Mouse (Mus musculus) liver, embryonic 14.5 days (tissue): ENCODE data around the gene Zscan26. TPM values are rescaled to one million over a fixed set of nuclear protein-coding genes. Genes with fewer than 3 reads are reported as not detected.

Source experiments
- ATAC-seq: fragments of 200-750 bp; cut with Nextera tagmentation; 2 replicates; pipeline ENCODE4 v1.8.0; 2017; ENCODE audit warnings: moderate number of reproducible peaks, mild to moderate bottlenecking, moderate library complexity; ENCODE audit not compliant: insufficient read depth
- DNase-seq, 3 experiments: peaks; one replicate each; pipeline ENCODE4 v3.0.0-alpha.2; 2012 to 2013; ENCODE audit warnings: low read depth in 3 of 3, low spot score in 3 of 3
- H3K27ac ChIP-seq: fragments of 300-500 bp; sonication (generic); 2 replicates; pipeline ENCODE4 v1.5.1; 2014; ENCODE audit warnings: moderate library complexity, mild to moderate bottlenecking, control low read depth, inconsistent platforms
- H3K27me3 ChIP-seq: fragments of 300-500 bp; sonication (generic); 2 replicates; pipeline ENCODE4 v1.6.1; 2014; ENCODE audit warnings: mild to moderate bottlenecking, low read length, moderate library complexity; ENCODE audit not compliant: control insufficient read depth, insufficient read depth
- H3K36me3 ChIP-seq: fragments of 300-500 bp; sonication (generic); replicated peaks from 2 replicates; pipeline ENCODE4 v1.6.1; 2014; ENCODE audit warnings: low read depth; ENCODE audit not compliant: control insufficient read depth, insufficient read depth
- H3K4me1 ChIP-seq, 2 experiments: fragments of 200-500 bp in 1 of 2; fragments of 300-500 bp in 1 of 2; sonication (generic) in 1 of 2; replicated peaks; 2 replicates each; pipeline ENCODE4 v1.6.1; 2012 to 2014; ENCODE audit warnings: antibody characterized with exemption in 1 of 2, inconsistent platforms in 1 of 2, low read length in 1 of 2; ENCODE audit not compliant: control insufficient read depth in 2 of 2, insufficient read depth in 2 of 2
- H3K4me2 ChIP-seq: fragments of 300-500 bp; sonication (generic); 2 replicates; pipeline ENCODE4 v1.6.1; 2014; ENCODE audit warnings: low read depth, mild to moderate bottlenecking, control low read depth, moderate library complexity
- H3K4me3 ChIP-seq, 2 experiments: fragments of 200-500 bp in 1 of 2; fragments of 300-500 bp in 1 of 2; sonication (generic) in 1 of 2; 2 replicates each; pipeline ENCODE4 v1.5.1; 2012 to 2014; ENCODE audit warnings: low read depth in 2 of 2, low read length in 2 of 2, mild to moderate bottlenecking in 2 of 2, control low read depth in 1 of 2, inconsistent platforms in 1 of 2, moderate library complexity in 1 of 2; ENCODE audit not compliant: insufficient read depth in 1 of 2
- H3K9ac ChIP-seq: fragments of 300-500 bp; sonication (generic); replicated peaks from 2 replicates; pipeline ENCODE4 v1.6.1; 2014; ENCODE audit warnings: mild to moderate bottlenecking, control low read depth, moderate library complexity
- H3K9me3 ChIP-seq: fragments of 300-500 bp; sonication (generic); 2 replicates; pipeline ENCODE4 v1.6.1; 2016; ENCODE audit warnings: low read length, mixed read lengths; ENCODE audit not compliant: control insufficient read depth
- CTCF ChIP-seq: IDR thresholded peaks from 2 replicates; pipeline ENCODE4 v1.5.1; 2016; ENCODE audit warnings: antibody characterized with exemption, low read depth, control low read depth
- EP300 ChIP-seq: IDR thresholded peaks from 2 replicates; pipeline ENCODE4 v1.6.1; 2016; ENCODE audit warnings: antibody characterized with exemption, low read depth
- WGBS: fragments of 180-500 bp; shearing (Covaris S2); extraction: QIAGEN DNeasy Blood & Tissue Kit; methylation state at CpG from one replicate; pipeline ENCODE4 v1.1.7; 2014; ENCODE audit not compliant: insufficient replicate concordance; 5-methylcytosine and 5-hydroxymethylcytosine counted together
- polyA plus RNA-seq, 2 experiments: library from polyadenylated mRNA; depleted of rRNA in 1 of 2; stranded (reverse) in 1 of 2; unstranded in 1 of 2; fragments of >200 nt; fragmentation: Nextera tagmentation in 1 of 2; extraction: Ambion mirVana in 1 of 2; gene quantifications; 2 replicates each; pipeline versions ENCODE4 v1.2.1 to v1.2.3; 2012 to 2014

The Zscan26 gene
- polyA plus RNA-seq, 2 experiments: 4.2 to 9.5 TPM

DNA sequence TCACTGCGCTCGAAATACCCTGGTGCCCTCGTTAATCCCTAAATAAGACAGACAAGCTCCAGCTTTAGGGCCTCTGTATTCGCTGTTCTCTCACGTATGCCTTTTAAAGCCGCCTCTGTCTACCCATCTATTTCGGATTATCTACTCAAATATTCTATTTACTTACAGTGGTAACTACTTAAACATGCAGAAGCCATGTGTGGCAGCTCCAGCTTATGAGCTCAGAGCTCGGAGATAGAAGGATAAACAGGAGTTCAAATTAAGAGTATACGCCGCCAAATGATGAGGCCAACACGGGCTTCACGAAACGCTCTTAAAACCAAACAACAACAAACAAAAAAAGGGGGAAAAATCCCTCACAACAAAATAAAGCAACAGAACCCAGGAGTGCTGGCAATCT is 488 bp downstream of the Zscan26 start:
- 3% methylated on average over 13 of the region's 13 CpGs for WGBS
- ATAC-seq: no peak
- no peak overlapping the region for H3K27ac ChIP-seq

DNA sequence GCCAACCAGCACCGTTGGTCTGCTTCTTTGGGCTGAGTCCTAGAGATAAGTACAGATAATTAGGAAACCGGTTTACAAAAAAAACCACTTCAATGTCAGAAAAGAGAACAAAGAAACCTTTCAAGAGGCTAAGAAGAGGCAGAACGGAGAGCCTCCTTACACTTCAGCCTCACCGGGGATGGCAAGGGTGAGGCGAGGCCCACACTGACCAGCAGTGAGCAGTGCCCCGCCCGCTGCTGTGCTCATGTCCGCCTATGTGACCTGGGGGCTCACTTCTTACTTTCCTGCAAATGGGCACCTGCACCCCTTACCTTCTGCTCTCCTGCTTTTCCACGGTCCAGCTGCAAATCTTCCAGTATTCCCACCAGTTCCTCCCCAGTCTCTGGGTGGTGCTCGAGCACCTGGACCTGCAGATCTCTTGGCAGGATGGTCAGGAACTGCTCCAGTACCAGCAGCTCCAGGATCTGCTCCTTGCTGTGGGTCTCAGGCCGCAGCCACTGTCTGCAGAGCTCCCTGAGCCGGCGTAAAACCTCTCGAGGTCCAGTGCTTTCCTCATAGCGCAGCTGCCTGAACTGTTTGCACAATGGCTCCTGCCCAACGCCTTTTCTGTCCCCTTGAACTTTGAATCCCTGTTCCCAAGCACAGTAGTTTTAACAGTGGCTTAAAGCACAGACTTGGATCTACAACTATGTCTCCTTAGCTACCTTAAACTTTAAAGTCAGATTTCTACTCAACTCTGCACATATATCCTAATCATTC is 5.5 kb downstream of the Zscan26 start:
- Histone ChIP-seq H3K4me1 (peaks cover 2 to 11% of the 10 kb centered on the region in 2 experiments; a peak in 3 of 4 replicates), H3K36me3 (peaks cover 12% of the 10 kb centered on the region), H3K9ac (no peak overlapping the region), H3K27me3 (no peaks in the 10 kb centered on the region), H3K9me3 (no peaks in the 10 kb centered on the region), H3K4me2 (peak overlapping the region; percentile 6; the same call in 1 of the 2 replicates), H3K27ac (no peak overlapping the region), H3K4me3 (no peak overlapping the region)
- ATAC-seq: no peak
- 74% methylated on average over 16 of the region's 16 CpGs for WGBS
- no peak for TF ChIP-seq EP300
- no peak for TF ChIP-seq CTCF
- no peak for DNase-seq

More for the DNA sequence above, 488 bp downstream of the Zscan26 start:
- Histone ChIP-seq H3K4me1 (peaks cover 2 to 13% of the 10 kb centered on the region in 2 experiments; a peak in 3 of 4 replicates), H3K9me3 (no peaks in the 10 kb centered on the region), H3K4me2 (peak overlapping the region; percentile 77), H3K4me3 (peak overlapping the region; percentile 68 to 85), H3K9ac (peak overlapping the region; percentile 68), H3K27me3 (no peaks in the 10 kb centered on the region), H3K36me3 (no peaks in the 10 kb centered on the region)
- no peak for DNase-seq
- no peak for TF ChIP-seq CTCF
- no peak for TF ChIP-seq EP300

DNA sequence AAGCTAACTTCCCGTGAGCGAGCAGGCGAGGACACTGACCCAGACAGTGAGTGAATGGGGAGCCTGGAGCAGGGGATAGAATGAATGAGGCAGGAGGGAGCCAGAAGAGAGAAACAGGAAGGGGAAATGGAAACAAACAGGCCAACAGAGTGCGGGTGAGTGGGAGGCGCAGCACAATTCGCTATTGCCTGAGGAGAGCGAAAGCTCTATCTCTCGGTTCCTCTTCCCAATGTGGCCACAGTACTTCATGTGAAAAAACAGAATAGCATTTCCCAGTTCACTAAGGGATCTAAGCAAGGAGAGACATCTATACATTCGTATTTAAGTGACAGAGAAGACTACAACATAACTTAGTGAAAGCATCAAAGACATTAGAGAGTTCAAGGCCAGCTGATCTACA is 6.7 kb downstream of the Zscan26 start:
- Histone ChIP-seq H3K4me3 (no peak overlapping the region), H3K27ac (no peak overlapping the region), H3K4me2 (no peak overlapping the region), H3K27me3 (no peaks in the 10 kb centered on the region), H3K36me3 (peaks cover 12% of the 10 kb centered on the region), H3K9me3 (no peaks in the 10 kb centered on the region), H3K4me1 (peaks cover 0 to under 1% of the 10 kb centered on the region in 2 experiments; a peak in 3 of 4 replicates), H3K9ac (no peak overlapping the region)
- TF ChIP-seq EP300 (no peak), CTCF (no peak)
- 71% methylated on average over 9 of the region's 9 CpGs for WGBS
- ATAC-seq (no peak), DNase-seq (no peak)

DNA sequence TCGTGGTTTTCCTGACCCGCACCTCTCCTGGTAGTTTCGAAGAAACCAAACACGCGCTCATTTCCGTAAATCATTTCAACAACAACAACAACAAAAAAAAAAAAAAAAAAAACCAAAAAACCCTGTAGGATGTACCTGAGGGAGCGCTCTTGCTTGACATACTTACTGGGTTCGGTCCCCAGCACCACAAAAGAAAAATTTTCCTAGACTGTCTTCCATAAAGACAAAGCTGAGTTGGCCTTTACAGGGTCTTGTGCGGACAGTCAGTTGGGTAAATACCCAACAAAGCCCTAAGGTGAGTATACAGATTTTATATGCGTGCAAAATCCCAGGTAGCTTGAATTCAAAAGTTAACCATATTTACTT is 12.3 kb downstream of the Zscan26 start:
- peaks cover 7% of the 10 kb centered on the region in 2 experiments for H3K4me1 ChIP-seq
- H3K4me2 ChIP-seq: peak overlapping the region; percentile 95
- H3K9ac ChIP-seq: peak overlapping the region; percentile 92
- peak overlapping the region; percentile 78 to 96 for H3K4me3 ChIP-seq
- DNase-seq (no peak), ATAC-seq (no peak)
- H3K27ac ChIP-seq: peak overlapping the region; percentile 81
- TF ChIP-seq CTCF: no peak
- no peak for TF ChIP-seq EP300
- 19% methylated on average over 10 of the region's 10 CpGs for WGBS
- no peaks in the 10 kb centered on the region for H3K27me3 ChIP-seq
- H3K9me3 ChIP-seq: no peaks in the 10 kb centered on the region
- H3K36me3 ChIP-seq: peaks cover 9% of the 10 kb centered on the region

DNA sequence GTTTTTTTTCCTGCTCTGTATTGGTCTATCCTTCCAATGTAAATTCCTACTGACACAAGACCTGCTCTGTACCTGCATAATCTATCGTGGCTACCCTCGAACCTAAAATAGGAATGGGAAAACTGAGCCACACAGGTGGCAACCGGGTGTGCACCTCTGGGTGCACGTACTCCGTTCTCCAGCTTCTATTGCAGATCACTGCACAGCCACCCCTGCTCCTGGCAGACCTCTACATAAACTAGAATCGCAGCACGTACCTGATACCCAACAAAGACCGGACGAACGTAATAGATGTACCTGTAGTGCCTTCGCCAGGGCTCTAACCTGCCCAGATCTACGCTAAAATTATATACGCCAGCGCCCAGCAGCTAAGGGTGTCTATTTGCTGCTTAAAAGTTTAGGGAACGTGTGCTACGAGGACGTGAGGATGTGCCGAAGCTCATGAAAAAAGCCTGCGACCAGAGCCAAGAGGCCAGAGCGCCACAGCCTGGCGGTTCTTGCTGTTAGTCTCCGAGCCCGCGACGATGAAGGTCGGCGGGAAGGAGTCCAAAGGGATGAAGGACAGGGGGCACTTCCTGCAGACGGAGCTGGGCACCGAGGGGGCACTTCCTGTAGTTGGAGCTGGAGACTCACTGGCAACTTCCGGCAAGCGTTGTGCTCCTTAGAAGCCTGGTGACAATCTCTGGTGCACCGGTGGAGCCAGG is 12.9 kb downstream of the Zscan26 start, which contains the start of gene Pgbd1:
Pgbd1 (minus strand) TSS at position 556 of the 704 bp plus-strand sequence.
- peak; percentile 56 to 61 (median 61) for DNase-seq
- TF ChIP-seq EP300: no peak
- TF ChIP-seq CTCF: peak; percentile 86
- no peaks in the 10 kb centered on the region for H3K27me3 ChIP-seq
- H3K9ac ChIP-seq: peak within 1 kb of the TSS; percentile 92
- H3K27ac ChIP-seq: peak within 1 kb of the TSS; percentile 81
- H3K4me3 ChIP-seq: peak within 1 kb of the TSS; percentile 78 to 96
- H3K36me3 ChIP-seq: peaks cover 9% of the 10 kb centered on the region
- H3K4me2 ChIP-seq: peak within 1 kb of the TSS; percentile 95
- peak; percentile 85 for ATAC-seq
- WGBS: under 1% methylated on average over 32 of the region's 32 CpGs
- peaks cover 7% of the 10 kb centered on the region in 2 experiments for H3K4me1 ChIP-seq
- no peaks in the 10 kb centered on the region for H3K9me3 ChIP-seq
